Mouse (Mus musculus): ENCODE data around the gene Jtb. TPM values are rescaled to one million over a fixed set of nuclear protein-coding genes. Genes with fewer than 3 reads are reported as not detected.
"Not testable (repeated sequence)": the region's sequence is repeated elsewhere in the genome, so short reads cannot be mapped to it uniquely, and the experiment has no call there.

The Jtb gene
- total and polyA plus RNA-seq, 2 experiments from 2014 or later: 87.2 to 116 TPM

DNA sequence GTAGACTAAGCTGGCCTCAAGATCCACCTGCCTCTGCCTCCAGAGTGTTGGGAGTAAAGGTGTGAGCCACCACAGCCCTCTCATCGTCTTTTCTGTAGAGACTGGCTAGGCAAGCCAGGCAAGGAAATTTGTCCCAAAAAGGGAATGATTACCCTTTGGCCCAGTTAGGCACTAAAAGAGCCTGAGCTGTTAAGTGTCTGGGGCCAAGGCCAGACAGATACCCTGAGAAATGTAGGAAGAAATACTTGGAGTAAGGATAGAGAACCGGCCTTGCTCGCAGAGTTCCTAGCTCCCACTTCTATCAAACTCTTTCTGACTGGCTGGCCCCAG lies 16.2 kb downstream of the Jtb start:
- DNase-seq (ENCODE audit: low spot score) (no peak), ATAC-seq (ENCODE audit: insufficient read depth, low read depth) (no peak)
- 1% methylated on average over 3 of the region's 3 CpGs for WGBS
- peak overlapping the region; percentile 71 for H3K4me2 ChIP-seq (ENCODE audit: low read depth, low read length)
- H3K9ac ChIP-seq (replicated peaks; ENCODE audit: low read depth, low read length): peak overlapping the region; percentile 74
- H3K9me3 ChIP-seq (replicated peaks; ENCODE audit: control insufficient read depth, low read length): no peaks in the 10 kb centered on the region
- H3K36me3 ChIP-seq (replicated peaks; ENCODE audit: control insufficient read depth, insufficient read depth, low read length): peaks cover 20% of the 10 kb centered on the region
- H3K27ac ChIP-seq (ENCODE audit: low read depth): peak overlapping the region; percentile 95
- H3K4me1 ChIP-seq (ENCODE audit: control insufficient read depth, insufficient read depth): peaks cover 6% of the 10 kb centered on the region; the same call in 1 of the 2 replicates
- H3K4me3 ChIP-seq (ENCODE audit: low read depth, low read length): peak overlapping the region; percentile 66
- no peak for TF ChIP-seq EP300 (IDR thresholded peaks at IDR 0.05; ENCODE audit: low read depth)
- no peak for TF ChIP-seq CTCF (IDR thresholded peaks at IDR 0.05; ENCODE audit: low read depth)
- no peaks in the 10 kb centered on the region for H3K27me3 ChIP-seq (ENCODE audit: control insufficient read depth, insufficient read depth, low read length)

DNA sequence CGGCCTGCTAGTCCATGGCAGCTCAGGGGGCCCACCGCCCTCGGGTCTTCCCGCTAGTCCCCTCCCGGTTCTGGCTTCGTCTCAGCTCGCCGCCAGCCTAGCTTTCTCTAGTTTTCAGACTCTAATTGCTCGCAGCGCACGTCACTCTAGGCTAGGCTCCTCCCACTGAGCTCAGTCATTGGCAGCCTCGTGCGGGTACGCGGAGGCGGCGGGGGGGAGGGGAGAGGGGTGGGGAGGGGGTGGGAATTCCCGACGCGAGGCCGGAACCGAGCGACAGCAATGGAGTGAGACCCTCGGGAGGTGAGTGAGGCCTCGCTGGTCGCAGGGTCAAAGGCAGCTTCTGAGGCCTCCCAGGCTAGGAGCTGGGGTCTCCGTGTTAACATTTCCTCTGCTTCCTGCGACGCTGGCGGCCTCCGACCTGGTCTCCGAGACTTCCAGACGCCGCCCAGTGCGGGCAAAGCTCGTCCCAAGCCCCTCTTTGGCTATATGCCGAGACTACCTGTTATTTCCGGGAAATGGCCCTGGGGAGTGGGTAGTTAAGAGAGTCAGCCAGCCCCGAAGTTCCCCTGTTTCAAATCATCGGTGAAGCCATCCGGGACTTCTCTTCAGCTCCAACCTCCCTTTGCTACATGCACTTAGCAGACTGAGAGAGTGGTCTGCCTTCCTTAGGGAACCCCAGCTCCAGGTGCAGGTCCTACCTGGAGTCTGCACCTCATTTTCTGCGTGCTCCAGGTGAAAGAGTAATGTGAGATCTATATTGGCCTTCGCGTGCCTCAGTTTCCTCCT lies 16.8 kb downstream of the Jtb start, which contains the start of gene Slc39a1:
Gene Slc39a1 (plus strand): TSS at position 213 of the 786 bp plus-strand sequence.
- Histone ChIP-seq H3K4me1 (ENCODE audit: control insufficient read depth, insufficient read depth) (peaks cover under 1% of the 10 kb centered on the region; the same call in 1 of the 2 replicates), H3K9ac (replicated peaks; ENCODE audit: low read depth, low read length) (peak within 1 kb of the TSS; percentile 74), H3K9me3 (replicated peaks; ENCODE audit: control insufficient read depth, low read length) (no peaks in the 10 kb centered on the region), H3K27me3 (ENCODE audit: control insufficient read depth, insufficient read depth, low read length) (no peaks in the 10 kb centered on the region), H3K4me2 (ENCODE audit: low read depth, low read length) (peak within 1 kb of the TSS; percentile 71), H3K27ac (ENCODE audit: low read depth) (peak within 1 kb of the TSS; percentile 95), H3K36me3 (replicated peaks; ENCODE audit: control insufficient read depth, insufficient read depth, low read length) (peaks cover 20% of the 10 kb centered on the region), H3K4me3 (ENCODE audit: low read depth, low read length) (peak within 1 kb of the TSS; percentile 66)
- peak; percentile 98 for DNase-seq (ENCODE audit: low spot score)
- peak; percentile 94 for ATAC-seq (ENCODE audit: insufficient read depth, low read depth)
- no peak for TF ChIP-seq CTCF (IDR thresholded peaks at IDR 0.05; ENCODE audit: low read depth)
- no peak for TF ChIP-seq EP300 (IDR thresholded peaks at IDR 0.05; ENCODE audit: low read depth)
- 0% methylated on average over 44 of the region's 44 CpGs for WGBS

DNA sequence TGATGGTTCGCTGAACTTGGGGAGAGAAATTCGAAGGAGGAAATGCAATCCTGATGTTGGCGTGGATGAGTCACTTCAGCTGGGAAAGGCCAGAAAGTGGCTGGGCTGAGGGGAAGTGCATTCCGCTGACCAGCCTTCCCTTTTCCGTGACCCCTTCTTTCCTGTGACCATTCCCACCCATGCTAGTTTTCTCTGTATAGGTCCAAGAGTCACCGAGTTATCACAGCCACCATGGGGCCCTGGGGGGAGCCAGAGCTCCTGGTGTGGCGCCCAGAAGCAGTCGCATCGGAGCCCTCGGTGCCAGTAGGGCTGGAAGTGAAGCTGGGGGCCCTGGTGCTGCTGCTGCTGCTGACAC lies 17.3 kb downstream of the Jtb start:
- H3K4me1 ChIP-seq (ENCODE audit: control insufficient read depth, insufficient read depth): no peaks in the 10 kb centered on the region
- H3K27ac ChIP-seq (ENCODE audit: low read depth): peak overlapping the region; percentile 95
- TF ChIP-seq EP300 (IDR thresholded peaks at IDR 0.05; ENCODE audit: low read depth) (peak; percentile 36; the same call in 1 of the 2 replicates), CTCF (IDR thresholded peaks at IDR 0.05; ENCODE audit: low read depth) (no peak)
- H3K4me2 ChIP-seq (ENCODE audit: low read depth, low read length): peak overlapping the region; percentile 71
- peak overlapping the region; percentile 74 for H3K9ac ChIP-seq (replicated peaks; ENCODE audit: low read depth, low read length)
- peak overlapping the region; percentile 66 for H3K4me3 ChIP-seq (ENCODE audit: low read depth, low read length)
- DNase-seq (ENCODE audit: low spot score): peak; percentile 73
- H3K9me3 ChIP-seq (replicated peaks; ENCODE audit: control insufficient read depth, low read length): no peaks in the 10 kb centered on the region
- no peaks in the 10 kb centered on the region for H3K27me3 ChIP-seq (ENCODE audit: control insufficient read depth, insufficient read depth, low read length)
- ATAC-seq (ENCODE audit: insufficient read depth, low read depth): peak; percentile 31
- H3K36me3 ChIP-seq (replicated peaks; ENCODE audit: control insufficient read depth, insufficient read depth, low read length): peaks cover 20% of the 10 kb centered on the region
- WGBS: under 1% methylated on average over 10 of the region's 10 CpGs

DNA sequence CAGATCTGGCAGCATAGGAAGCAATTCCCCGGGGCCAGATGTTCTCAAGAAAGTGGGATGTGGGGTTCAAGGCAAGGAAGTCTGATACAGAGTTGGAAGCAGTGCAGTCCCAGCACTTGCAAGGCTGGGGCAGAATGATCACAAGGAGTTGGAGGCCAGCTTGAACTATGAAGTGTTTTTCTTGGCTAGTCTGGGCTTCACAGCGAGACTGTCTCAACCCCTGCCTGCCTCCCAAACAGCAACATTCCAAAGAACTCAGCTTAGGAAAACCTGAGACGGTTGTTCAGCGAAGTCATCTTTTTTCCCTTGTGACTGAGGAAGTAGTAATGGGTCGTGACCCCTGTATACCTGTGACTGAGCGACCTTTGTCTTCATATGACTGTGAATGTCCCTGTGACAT lies 19.4 kb downstream of the Jtb start:
- no peak for ATAC-seq (ENCODE audit: insufficient read depth, low read depth)
- Histone ChIP-seq H3K4me3 (ENCODE audit: low read depth, low read length) (no peak overlapping the region), H3K4me1 (ENCODE audit: control insufficient read depth, insufficient read depth) (peaks cover 9% of the 10 kb centered on the region), H3K36me3 (replicated peaks; ENCODE audit: control insufficient read depth, insufficient read depth, low read length) (peaks cover 20% of the 10 kb centered on the region), H3K27ac (ENCODE audit: low read depth) (0 out of 2 replicates have a peak overlapping the region, but pooled peaks have one; percentile 11), H3K4me2 (ENCODE audit: low read depth, low read length) (no peak overlapping the region), H3K9ac (replicated peaks; ENCODE audit: low read depth, low read length) (no peak overlapping the region), H3K9me3 (replicated peaks; ENCODE audit: control insufficient read depth, low read length) (no peaks in the 10 kb centered on the region), H3K27me3 (ENCODE audit: control insufficient read depth, insufficient read depth, low read length) (no peaks in the 10 kb centered on the region)
- 70% methylated on average over 6 of the region's 6 CpGs for WGBS
- TF ChIP-seq EP300 (IDR thresholded peaks at IDR 0.05; ENCODE audit: low read depth): no peak
- no peak for TF ChIP-seq CTCF (IDR thresholded peaks at IDR 0.05; ENCODE audit: low read depth)
- DNase-seq (ENCODE audit: low spot score): no peak

DNA sequence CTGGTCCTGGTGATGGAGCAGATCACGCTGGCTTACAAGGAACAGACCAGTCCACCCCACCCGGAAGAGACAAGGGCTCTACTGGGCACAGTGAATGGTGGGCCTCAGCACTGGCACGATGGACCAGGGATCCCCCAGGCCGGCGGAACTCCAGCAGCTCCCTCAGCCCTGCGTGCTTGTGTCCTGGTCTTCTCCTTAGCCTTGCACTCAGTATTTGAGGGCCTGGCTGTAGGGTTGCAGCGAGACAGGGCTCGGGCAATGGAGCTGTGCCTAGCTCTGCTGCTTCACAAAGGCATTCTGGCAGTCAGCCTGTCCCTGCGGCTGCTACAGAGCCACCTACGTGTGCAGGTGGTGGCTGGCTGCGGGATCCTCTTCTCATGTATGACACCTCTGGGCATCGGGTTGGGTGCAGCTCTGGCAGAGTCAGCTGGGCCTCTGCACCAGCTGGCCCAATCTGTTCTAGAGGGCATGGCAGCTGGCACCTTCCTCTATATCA lies 20.4 kb downstream of the Jtb start:
- peaks cover 20% of the 10 kb centered on the region for H3K36me3 ChIP-seq (replicated peaks; ENCODE audit: control insufficient read depth, insufficient read depth, low read length)
- H3K27ac ChIP-seq (ENCODE audit: low read depth); DNase-seq (ENCODE audit: low spot score); H3K27me3 ChIP-seq (ENCODE audit: control insufficient read depth, insufficient read depth, low read length); H3K4me2 ChIP-seq (ENCODE audit: low read depth, low read length); H3K9ac ChIP-seq (replicated peaks; ENCODE audit: low read depth, low read length); H3K4me3 ChIP-seq (ENCODE audit: low read depth, low read length); H3K9me3 ChIP-seq (replicated peaks; ENCODE audit: control insufficient read depth, low read length); ATAC-seq (ENCODE audit: insufficient read depth, low read depth); H3K4me1 ChIP-seq (ENCODE audit: control insufficient read depth, insufficient read depth): not testable (repeated sequence)
- 90% methylated on average over 11 of the region's 12 CpGs for WGBS

DNA sequence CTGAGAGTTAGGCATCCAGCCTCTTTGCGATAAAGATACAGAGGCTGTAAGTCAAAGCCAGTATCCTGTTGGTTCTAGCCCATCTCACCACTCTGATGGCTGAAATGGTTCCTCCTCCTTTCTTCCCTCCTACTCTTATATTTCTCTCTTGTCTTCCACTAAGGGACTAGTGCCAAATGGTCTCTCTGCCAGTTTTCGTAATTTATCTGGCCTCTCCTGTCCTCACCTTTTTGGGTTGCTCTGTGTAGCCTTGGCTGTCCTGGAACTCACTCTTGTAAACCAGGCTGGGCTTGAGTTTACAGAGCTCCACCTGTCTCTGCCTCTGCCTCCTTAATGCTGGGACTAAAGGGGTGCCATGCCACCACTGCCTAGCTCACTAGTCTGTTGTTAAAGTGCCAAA lies 21.3 kb downstream of the Jtb start:
- not testable (repeated sequence) for DNase-seq (ENCODE audit: low spot score); H3K27me3 ChIP-seq (ENCODE audit: control insufficient read depth, insufficient read depth, low read length); H3K4me3 ChIP-seq (ENCODE audit: low read depth, low read length); H3K27ac ChIP-seq (ENCODE audit: low read depth); H3K9me3 ChIP-seq (replicated peaks; ENCODE audit: control insufficient read depth, low read length); H3K4me2 ChIP-seq (ENCODE audit: low read depth, low read length); ATAC-seq (ENCODE audit: insufficient read depth, low read depth); H3K4me1 ChIP-seq (ENCODE audit: control insufficient read depth, insufficient read depth); H3K9ac ChIP-seq (replicated peaks; ENCODE audit: low read depth, low read length)
- peaks cover 29% of the 10 kb centered on the region for H3K36me3 ChIP-seq (replicated peaks; ENCODE audit: control insufficient read depth, insufficient read depth, low read length)
- WGBS: 65% methylated on average over 2 of the region's 2 CpGs

DNA sequence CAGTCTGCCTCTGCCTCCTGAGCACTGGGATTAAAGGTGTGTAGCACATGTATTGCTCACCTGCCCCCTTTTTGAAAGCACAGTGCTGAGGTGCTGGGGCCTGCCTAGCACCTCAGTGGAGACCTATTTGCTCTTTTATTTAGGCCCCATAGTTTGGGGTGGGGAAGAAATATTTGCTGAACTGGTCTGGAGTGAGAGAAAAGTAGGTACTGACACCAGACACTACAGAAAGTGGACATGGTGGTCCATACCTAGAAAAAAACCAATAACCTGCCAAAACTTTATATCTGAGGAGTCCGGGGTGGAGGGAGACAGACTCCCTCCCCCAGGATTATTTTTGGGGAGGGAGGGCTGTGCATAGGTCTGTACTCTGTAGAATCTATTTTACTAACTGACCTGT lies 21.8 kb downstream of the Jtb start:
- H3K36me3 ChIP-seq (replicated peaks; ENCODE audit: control insufficient read depth, insufficient read depth, low read length): peaks cover 32% of the 10 kb centered on the region
- H3K27me3 ChIP-seq (ENCODE audit: control insufficient read depth, insufficient read depth, low read length); H3K9me3 ChIP-seq (replicated peaks; ENCODE audit: control insufficient read depth, low read length); H3K9ac ChIP-seq (replicated peaks; ENCODE audit: low read depth, low read length); ATAC-seq (ENCODE audit: insufficient read depth, low read depth); H3K4me1 ChIP-seq (ENCODE audit: control insufficient read depth, insufficient read depth); DNase-seq (ENCODE audit: low spot score); H3K4me3 ChIP-seq (ENCODE audit: low read depth, low read length); H3K27ac ChIP-seq (ENCODE audit: low read depth); H3K4me2 ChIP-seq (ENCODE audit: low read depth, low read length): not testable (repeated sequence)
- WGBS: 100% methylated on average over 1 of the region's 1 CpGs
